ENCODE assay signal across 9 mouse cellular contexts in genomic region chr7:45718331-45718730, GRCm38 (mm10). TPM values are rescaled to one million over a fixed set of nuclear protein-coding genes. Genes with fewer than 3 reads are reported as not detected.
DNase-seq lines count a peak whose midpoint lies in the region; ATAC-seq and TF ChIP-seq lines count a peak whose summit lies in the region.
"Had no signal": no experiment of that assay in that cellular context is flagged by ENCODE, and none has a peak within 500 bp of the region (broad histone marks: within the 10 kb centered on the region; RNA-seq: fewer than 3 reads in every experiment).

No protein-coding gene starts in this region.

- H3K4me3 ChIP-seq in kidney, embryonic 15.5 days (replicated peaks), result peak overlapping the region; percentile 75
- peak overlapping the region; percentile 99 for H3K4me3 ChIP-seq in bone marrow macrophage, adult 2 months (ENCODE audit: insufficient read depth, low read length)
- peak overlapping the region; percentile 75 for H3K4me3 ChIP-seq in hindbrain, embryonic 14.5 days (replicated peaks; ENCODE audit: low read length)
- peak overlapping the region; percentile 82 for H3K4me3 ChIP-seq in midbrain, embryonic 13.5 days (replicated peaks)

- peak overlapping the region; percentile 94 for H3K27ac ChIP-seq in kidney, embryonic 15.5 days
- H3K27ac ChIP-seq in bone marrow macrophage, adult 2 months (ENCODE audit: insufficient read depth, low read depth, low read length), result peak overlapping the region; percentile 83
- H3K27ac ChIP-seq in hindbrain, embryonic 14.5 days, result peak overlapping the region; percentile 93
- peak overlapping the region; percentile 90 for H3K27ac ChIP-seq in midbrain, embryonic 13.5 days

- H3K4me2 ChIP-seq in kidney, embryonic 15.5 days, result peak overlapping the region; percentile 70
- peak overlapping the region; percentile 91 for H3K4me2 ChIP-seq in hindbrain, embryonic 14.5 days (replicated peaks)
- H3K4me2 ChIP-seq in midbrain, embryonic 13.5 days (replicated peaks), result peak overlapping the region; percentile 81

- H3K4me1 ChIP-seq in kidney, embryonic 15.5 days, result peaks cover 63% of the 10 kb centered on the region
- peaks cover 7% of the 10 kb centered on the region for H3K4me1 ChIP-seq in bone marrow macrophage, adult 2 months (ENCODE audit: control insufficient read depth, insufficient read depth, low read length)
- peaks cover 38% of the 10 kb centered on the region for H3K4me1 ChIP-seq in hindbrain, embryonic 14.5 days (replicated peaks; ENCODE audit: control insufficient read depth, insufficient read depth, low read length)
- H3K4me1 ChIP-seq in midbrain, embryonic 13.5 days (replicated peaks), result peaks cover 52% of the 10 kb centered on the region

- no peak for DNase-seq in kidney, adult 8-10 months
- no peak for DNase-seq in hindbrain, embryonic 14.5 days (ENCODE audit: low spot score)
- no peak for DNase-seq in spleen, postnatal 36 days (ENCODE audit: low spot score in 2 of 2)
- DNase-seq in kidney, adult 9 months, result no peak
- no peak for DNase-seq in cerebellum, postnatal 4 days (ENCODE audit: low spot score in 2 of 2)

- no peak for ATAC-seq in kidney, embryonic 15.5 days (replicated peaks; ENCODE audit: low FRiP score)
- no peak for ATAC-seq in hindbrain, embryonic 14.5 days (ENCODE audit: low FRiP score)
- no peak for ATAC-seq in midbrain, embryonic 13.5 days

- peak overlapping the region; percentile 94 for H3K9ac ChIP-seq in kidney, embryonic 15.5 days
- peak overlapping the region; percentile 88 for H3K9ac ChIP-seq in hindbrain, embryonic 14.5 days
- H3K9ac ChIP-seq in midbrain, embryonic 13.5 days (replicated peaks), result peak overlapping the region; percentile 91

- under 1% methylated on average over 20 of the region's 20 CpGs for WGBS in kidney, embryonic 15.5 days
- under 1% methylated on average over 20 of the region's 20 CpGs for WGBS in hindbrain, embryonic 14.5 days
- WGBS in midbrain, embryonic 13.5 days, result under 1% methylated on average over 20 of the region's 20 CpGs

- H3K9me3 ChIP-seq in kidney, embryonic 15.5 days (replicated peaks), result no peaks in the 10 kb centered on the region
- H3K9me3 ChIP-seq in hindbrain, embryonic 14.5 days (ENCODE audit: control insufficient read depth, low read length), result no peaks in the 10 kb centered on the region
- H3K9me3 ChIP-seq in midbrain, embryonic 13.5 days, result no peaks in the 10 kb centered on the region

- no peak for TF ChIP-seq POLR2A in bone marrow macrophage, adult 2 months (IDR thresholded peaks at IDR 0.05; ENCODE audit: borderline replicate concordance, low read depth, low read length)

- H3K36me3 ChIP-seq in kidney, embryonic 15.5 days, result peaks cover 49% of the 10 kb centered on the region
- peaks cover 45% of the 10 kb centered on the region for H3K36me3 ChIP-seq in hindbrain, embryonic 14.5 days (replicated peaks; ENCODE audit: control insufficient read depth, insufficient read depth)
- peaks cover 45% of the 10 kb centered on the region for H3K36me3 ChIP-seq in midbrain, embryonic 13.5 days

- no peak for TF ChIP-seq CTCF in bone marrow macrophage, adult 2 months (IDR thresholded peaks at IDR 0.05; ENCODE audit: low read depth, low read length)

- H3K27me3 ChIP-seq in kidney, embryonic 15.5 days, result no peaks in the 10 kb centered on the region
- no peaks in the 10 kb centered on the region for H3K27me3 ChIP-seq in hindbrain, embryonic 14.5 days (ENCODE audit: control insufficient read depth, insufficient read depth, low read length)
- no peaks in the 10 kb centered on the region for H3K27me3 ChIP-seq in midbrain, embryonic 13.5 days

RNA-seq across cellular contexts. Expression of gene Sphk2, which starts 0.5 kb away (rescaled TPM):
- 28.1 and 33.7 TPM in 2 replicates for polyA plus RNA-seq in kidney, embryonic 15.5 days (2015; fragmentation: Nextera tagmentation; extraction: Ambion mirVana)
- 51.2 and 56.1 TPM in 2 replicates for polyA plus RNA-seq in bone marrow macrophage, adult 2 months (2012; ENCODE audit: insufficient read depth, insufficient read length, missing spikeins)
- 16.7 and 20.0 TPM in 2 replicates for polyA plus RNA-seq in hindbrain, embryonic 14.5 days (2014; fragmentation: Nextera tagmentation; extraction: Ambion mirVana)
- polyA plus RNA-seq in midbrain, embryonic 13.5 days (2015; fragmentation: Nextera tagmentation; extraction: Ambion mirVana), result 24.3 and 27.1 TPM in 2 replicates

RNA-seq across cellular contexts. Expression of gene Fam83e, which starts 2.7 kb away (rescaled TPM):
- 1.4 and 2.5 TPM in 2 replicates for polyA plus RNA-seq in kidney, embryonic 15.5 days (2015; fragmentation: Nextera tagmentation; extraction: Ambion mirVana)
- not detected in 2 replicates for polyA plus RNA-seq in bone marrow macrophage, adult 2 months (2012; ENCODE audit: insufficient read depth, insufficient read length, missing spikeins)
- polyA plus RNA-seq in hindbrain, embryonic 14.5 days (2014; fragmentation: Nextera tagmentation; extraction: Ambion mirVana), result 0.17 TPM in 1 of 2 replicates, not detected in the other
- polyA plus RNA-seq in midbrain, embryonic 13.5 days (2015; fragmentation: Nextera tagmentation; extraction: Ambion mirVana), result 1.0 and 1.3 TPM in 2 replicates

RNA-seq across cellular contexts. Expression of gene Rpl18, which starts 3.1 kb away (rescaled TPM):
- 1,132 and 1,166 TPM in 2 replicates for polyA plus RNA-seq in kidney, embryonic 15.5 days (2015; fragmentation: Nextera tagmentation; extraction: Ambion mirVana)
- polyA plus RNA-seq in bone marrow macrophage, adult 2 months (2012; ENCODE audit: insufficient read depth, insufficient read length, missing spikeins), result 802 and 833 TPM in 2 replicates
- 578 and 674 TPM in 2 replicates for polyA plus RNA-seq in hindbrain, embryonic 14.5 days (2014; fragmentation: Nextera tagmentation; extraction: Ambion mirVana)
- 643 and 684 TPM in 2 replicates for polyA plus RNA-seq in midbrain, embryonic 13.5 days (2015; fragmentation: Nextera tagmentation; extraction: Ambion mirVana)

RNA-seq across cellular contexts. Expression of gene Spaca4, which starts 7.3 kb away (rescaled TPM):
- not detected in 2 replicates for polyA plus RNA-seq in kidney, embryonic 15.5 days (2015; fragmentation: Nextera tagmentation; extraction: Ambion mirVana)
- not detected in 2 replicates for polyA plus RNA-seq in bone marrow macrophage, adult 2 months (2012; ENCODE audit: insufficient read depth, insufficient read length, missing spikeins)
- polyA plus RNA-seq in hindbrain, embryonic 14.5 days (2014; fragmentation: Nextera tagmentation; extraction: Ambion mirVana), result not detected in 2 replicates
- not detected in 2 replicates for polyA plus RNA-seq in midbrain, embryonic 13.5 days (2015; fragmentation: Nextera tagmentation; extraction: Ambion mirVana)
- polyA plus RNA-seq: large intestine, adult 2 months had no signal

RNA-seq across cellular contexts. Expression of gene Dbp, which starts 13.4 kb away (rescaled TPM):
- 3.7 and 4.7 TPM in 2 replicates for polyA plus RNA-seq in kidney, embryonic 15.5 days (2015; fragmentation: Nextera tagmentation; extraction: Ambion mirVana)
- polyA plus RNA-seq in bone marrow macrophage, adult 2 months (2012; ENCODE audit: insufficient read depth, insufficient read length, missing spikeins), result 85.2 and 85.6 TPM in 2 replicates
- polyA plus RNA-seq in hindbrain, embryonic 14.5 days (2014; fragmentation: Nextera tagmentation; extraction: Ambion mirVana), result 3.5 and 3.9 TPM in 2 replicates
- polyA plus RNA-seq in midbrain, embryonic 13.5 days (2015; fragmentation: Nextera tagmentation; extraction: Ambion mirVana), result 3.4 and 4.0 TPM in 2 replicates
